Mouse (Mus musculus) B cell, adult 62 days (primary cell): ENCODE data around the gene Mrtfb. TPM values are rescaled to one million over a fixed set of nuclear protein-coding genes. Genes with fewer than 3 reads are reported as not detected.

Source experiments
- total RNA-seq: library from RNA; stranded (reverse); gene quantifications from 4 replicates; pipeline ENCODE4 v1.2.4, GENCODE M21; 2023

Gene Mrtfb
- total RNA-seq: 25.9 to 27.5 TPM (median 27.0 TPM) in 4 replicates

DNA sequence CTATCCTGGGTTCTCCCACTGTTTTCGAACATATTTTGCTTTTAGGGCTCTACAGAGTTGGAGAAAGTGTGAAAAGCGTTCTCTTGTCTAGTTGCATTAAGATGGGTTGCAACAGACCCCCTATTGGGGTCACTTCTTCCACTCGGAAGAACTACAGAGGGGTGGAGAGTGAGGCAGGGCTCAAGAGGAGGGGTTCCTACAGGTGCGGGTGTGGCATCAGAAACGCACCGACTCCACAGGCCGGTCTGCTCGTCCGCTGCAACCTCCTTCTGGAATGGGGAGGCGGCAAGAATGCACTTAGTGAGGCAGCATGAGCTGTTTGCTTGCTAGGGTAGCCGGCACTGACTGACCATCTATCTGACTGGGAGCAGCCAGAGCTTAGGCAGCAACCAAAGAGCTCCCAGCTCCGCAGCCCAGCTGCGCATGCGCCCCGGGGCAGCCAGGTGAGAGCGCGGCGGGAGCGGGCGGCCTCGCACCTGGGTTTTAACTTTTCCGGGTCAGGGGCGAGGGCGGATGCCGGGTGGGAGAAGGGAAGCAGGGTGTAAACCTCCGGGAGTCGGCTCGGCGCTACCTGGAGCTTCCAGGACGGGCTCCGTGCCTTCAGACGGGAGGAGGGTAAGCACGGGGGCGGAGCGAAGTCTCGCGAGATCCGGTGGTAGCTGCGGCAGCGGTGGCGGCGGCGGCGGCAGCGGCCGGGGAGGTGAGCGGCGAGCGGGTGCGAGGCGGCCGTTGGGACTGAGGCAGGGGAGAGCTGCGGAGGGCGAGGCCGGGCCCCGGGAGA is at the start of gene Mrtfb:
Gene Mrtfb, plus strand, starts transcription at position 627 of the 781 bp plus-strand sequence.

Other genes starting within 250 kb of the Mrtfb start
- 35.8 to 40.1 TPM (median 37.0 TPM) in 4 replicates for gene Ercc4, start 146.8 kb upstream of the Mrtfb start, total RNA-seq